Mouse (Mus musculus) c-Kit-positive CD71-positive TER-119-negative erythroid progenitor cells, embryonic 14.5 days (primary cell): Measurements from ENCODE around the gene Mbnl3.

Experiments
- DNase-seq: peaks from one replicate; pipeline ENCODE4 v3.0.0-alpha.2; 2013; ENCODE audit warnings: low read depth

Gene Mbnl3

DNA sequence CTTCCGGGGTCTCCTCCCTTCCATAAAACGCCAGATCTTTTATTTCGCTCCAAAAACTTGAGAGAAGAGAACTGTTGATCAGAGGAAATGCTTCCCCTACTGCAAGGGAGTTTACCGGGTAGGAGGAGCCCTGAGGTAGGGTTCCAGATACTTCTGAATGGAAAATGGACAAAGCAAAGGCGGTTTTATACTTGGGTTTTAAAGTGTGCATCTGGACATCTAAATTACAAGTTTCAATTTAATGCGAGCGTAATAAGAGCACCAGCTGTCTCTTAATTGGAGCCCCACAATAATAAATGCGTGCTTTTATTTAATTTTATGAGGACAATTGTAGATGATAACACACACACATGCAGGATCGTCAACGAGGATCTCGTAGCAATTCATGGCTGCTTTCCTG lies at the start of gene Mbnl3:
Mbnl3 (minus strand) TSS at position 101 of the 400 bp plus-strand sequence.
- DNase-seq = peak; percentile 8

DNA sequence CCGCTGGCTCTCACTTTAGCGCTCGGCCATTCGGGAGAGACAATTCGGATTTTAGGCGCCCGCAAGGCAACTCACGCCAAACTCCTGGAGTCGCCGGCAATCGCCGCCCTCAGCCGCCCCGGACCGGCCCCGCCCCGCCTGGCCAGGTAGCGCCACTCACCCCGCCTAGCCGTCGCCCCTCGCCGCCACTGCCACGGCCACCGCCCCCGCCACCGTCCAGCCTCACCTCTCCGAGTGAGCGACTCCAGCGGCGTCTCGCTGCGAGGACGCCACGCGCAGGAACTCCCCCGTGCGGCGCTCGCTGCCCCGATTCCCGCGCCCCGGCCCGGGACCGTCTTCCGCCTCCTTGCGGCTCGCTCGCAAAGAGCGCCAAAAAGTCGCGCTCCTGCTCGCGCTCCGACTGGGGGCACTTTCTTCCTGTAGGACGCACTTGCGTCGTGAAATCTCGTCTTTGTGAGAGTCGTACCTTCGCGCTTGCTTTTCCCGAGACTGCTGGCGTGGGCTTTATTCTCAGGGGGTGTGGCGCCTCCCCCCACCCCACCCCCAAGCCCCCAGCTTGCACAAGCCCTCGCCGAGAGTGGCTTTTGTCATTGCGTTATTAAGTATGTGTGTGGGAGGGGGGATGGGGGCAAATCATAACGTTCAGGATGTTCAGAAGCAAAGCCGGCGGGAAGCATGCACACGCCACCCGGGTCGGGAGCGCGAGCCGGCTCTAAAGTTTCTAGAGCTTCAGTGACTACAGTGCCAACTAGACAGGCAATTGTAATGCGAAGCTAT lies 596 bp downstream of the Mbnl3 start:
- peak; percentile 17 for DNase-seq

DNA sequence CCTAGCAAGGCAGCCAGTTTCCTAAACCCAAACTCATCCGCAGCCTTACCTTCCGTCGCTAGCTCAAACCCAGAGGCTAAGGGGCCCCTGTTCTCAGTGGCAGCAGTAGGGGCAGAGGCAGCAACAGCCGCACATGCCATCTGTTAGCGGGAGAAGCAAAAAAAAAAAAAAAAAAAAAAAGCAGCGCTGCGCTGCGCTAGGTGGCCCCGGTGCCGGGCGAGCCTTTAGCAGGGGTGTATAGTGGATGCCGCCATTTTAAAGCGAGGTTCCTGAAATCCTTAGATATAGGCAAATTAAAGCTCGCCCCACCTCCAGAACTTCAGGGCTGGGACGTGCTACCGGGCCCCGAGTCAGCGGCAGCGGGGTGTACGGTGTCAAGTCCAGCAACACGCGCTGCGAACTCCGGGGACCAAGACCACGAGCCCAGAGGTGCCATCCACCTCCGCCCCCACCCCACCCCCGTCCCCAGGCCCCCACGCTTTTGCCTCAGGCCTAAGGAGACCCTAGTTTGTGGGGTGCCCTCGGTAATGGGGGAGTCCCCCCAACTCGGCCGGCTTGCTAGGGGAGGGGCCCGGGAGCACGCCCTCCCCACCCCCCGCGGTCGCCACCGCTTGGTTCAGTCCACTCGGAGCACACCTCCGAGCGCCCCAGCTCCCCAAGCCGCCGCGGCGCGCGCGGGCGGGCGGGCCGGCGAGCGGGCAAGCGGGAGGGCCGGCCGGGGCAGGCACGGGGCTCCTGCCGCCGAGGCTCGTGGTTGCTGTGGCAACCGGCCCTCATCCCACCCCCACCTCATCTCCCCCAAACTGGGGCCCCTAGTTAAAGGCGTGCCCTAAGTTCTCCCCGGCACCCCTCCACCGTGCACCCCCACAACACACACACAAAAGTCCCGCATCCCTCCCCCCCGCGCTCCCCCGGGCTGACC lies 1.4 kb downstream of the Mbnl3 start:
- peak; percentile 54 for DNase-seq

DNA sequence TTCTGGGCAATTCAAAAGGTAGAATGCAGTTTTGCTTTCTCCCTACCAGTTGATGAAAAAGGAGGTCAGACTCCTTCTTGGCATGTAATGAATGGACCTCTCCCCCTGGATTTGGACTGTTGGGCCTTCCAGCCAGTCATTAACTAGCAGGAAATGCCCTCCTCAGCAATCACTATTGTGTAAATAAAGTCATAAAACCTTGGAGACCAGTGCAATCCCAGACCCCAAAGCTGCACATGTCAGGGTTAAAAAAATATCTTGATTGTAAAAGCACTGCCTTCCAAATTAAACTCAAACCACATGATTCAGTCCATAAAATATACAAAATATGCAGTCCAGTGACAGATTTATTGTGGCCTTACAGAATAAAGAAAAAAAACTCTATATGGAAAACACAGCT lies 9.3 kb downstream of the Mbnl3 start:
- DNase-seq = no peak

DNA sequence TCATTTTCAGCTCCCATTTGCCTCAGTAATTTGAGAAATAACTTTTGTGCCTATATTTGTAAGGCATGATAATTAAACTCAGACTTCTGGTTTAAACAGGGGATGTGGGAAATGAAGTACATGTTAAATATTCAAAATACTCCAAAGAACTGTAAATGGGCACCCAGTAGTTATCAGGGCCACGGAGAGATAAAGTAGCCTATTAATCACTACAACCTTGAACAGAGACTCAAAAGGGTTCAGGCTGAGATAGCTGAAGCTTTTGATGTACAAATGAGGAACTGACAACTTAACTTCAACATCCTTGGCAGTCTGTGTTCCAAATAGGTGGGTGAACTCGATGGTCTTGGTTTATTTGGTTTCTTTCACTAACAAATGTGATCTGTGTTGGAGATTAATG lies 34.4 kb downstream of the Mbnl3 start:
- no peak for DNase-seq

DNA sequence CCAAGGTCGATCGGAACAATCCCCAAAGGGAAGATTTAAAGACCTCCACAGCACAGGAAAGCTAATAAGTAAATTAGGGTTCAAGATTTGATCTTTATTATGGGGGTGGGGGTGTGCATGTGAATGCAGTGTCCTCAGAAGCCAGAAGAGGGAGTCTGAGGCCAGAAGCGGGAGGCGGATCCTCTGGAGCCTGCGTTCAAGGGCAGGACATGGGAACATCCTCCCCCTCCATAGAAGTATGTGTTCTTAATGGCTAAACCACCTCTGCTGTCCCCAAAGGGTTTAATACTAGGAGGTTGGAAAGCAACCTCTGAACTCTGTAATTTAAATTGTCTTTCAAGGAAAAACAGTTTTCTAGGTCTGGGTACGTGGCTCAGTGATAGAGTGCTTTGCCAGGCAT lies 34.9 kb downstream of the Mbnl3 start:
- no peak for DNase-seq

DNA sequence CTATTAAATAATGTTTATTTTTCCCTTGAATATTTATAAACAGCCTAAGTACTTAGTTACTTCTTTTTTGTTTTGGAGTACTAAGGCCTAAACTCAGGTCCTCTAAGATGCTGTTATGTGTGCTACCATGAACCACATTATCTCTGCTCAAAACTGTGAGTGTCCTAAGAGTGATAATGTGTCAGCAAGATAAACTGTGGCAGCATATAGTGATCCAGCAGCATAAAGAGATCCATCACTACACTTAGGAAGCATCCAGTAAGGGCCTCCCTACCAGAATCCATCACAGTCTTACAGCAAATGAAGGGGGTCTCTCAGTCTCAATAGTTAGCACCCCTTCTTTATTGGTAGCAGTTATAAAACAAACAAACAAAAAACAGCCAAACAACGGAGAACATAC lies 35.9 kb downstream of the Mbnl3 start:
- no peak for DNase-seq

DNA sequence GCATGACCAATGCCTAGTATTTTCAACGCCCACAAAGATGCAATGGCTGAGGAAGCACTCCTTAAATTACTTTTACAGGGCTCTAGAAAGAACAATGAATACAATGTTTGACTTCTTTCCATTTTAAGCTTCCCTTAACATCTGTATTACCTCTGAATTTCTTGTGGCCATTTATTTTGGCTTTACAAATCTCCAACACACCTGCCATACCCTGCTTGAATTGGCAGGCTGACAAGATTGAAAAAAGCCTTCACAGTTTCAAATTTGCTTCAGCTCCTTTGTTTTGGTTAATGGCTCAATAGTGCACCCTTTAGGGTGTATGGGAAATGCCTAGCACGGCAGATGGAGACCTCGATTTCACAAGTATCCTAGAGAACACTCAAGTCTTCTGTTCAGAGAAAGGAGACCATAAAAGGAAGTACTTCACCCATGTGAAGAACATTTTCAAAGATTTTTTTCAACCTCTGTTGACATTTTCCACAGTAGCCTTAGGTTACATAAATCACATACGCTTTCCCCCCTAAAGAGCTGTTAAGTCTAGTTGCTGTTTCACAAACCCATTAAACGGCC lies 36.8 kb downstream of the Mbnl3 start:
- no peak for DNase-seq

DNA sequence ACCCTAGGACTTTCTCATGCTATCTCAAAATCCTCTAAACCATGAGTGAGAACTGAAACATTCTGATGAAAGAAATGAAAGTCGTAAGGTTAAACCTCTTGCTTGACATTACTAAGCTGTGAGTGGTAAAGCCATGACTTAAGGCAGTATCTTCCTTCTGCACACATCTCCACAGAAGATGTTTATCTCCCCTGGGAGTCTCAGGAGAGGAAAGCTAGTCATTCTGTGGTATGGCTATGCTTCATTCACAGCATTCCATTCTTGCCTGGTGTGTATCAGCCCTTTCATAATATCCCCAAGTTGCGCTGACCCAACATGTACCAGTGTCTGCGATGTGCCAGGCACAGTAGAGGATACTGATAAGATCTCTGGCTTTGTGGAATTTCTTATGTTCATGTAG lies 38.4 kb downstream of the Mbnl3 start:
- no peak for DNase-seq

DNA sequence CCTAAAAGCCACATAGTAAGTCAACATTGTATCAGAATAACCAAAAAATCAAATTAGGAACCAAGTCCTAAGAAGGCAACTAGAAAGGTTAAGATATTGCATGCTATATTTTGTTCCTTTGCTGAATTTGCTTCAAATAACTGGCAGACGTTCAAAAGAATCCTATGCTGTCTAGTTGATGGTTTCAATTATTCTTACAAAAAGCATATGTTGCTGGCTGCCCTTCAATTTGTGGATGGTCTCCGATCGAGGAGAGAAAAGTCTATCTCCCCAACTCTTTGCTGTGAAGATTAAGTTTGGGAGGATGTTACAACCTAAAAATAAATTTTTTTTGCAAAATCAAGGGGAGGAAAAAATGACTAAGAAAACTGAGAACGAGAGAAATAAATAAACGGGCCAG lies 41.6 kb downstream of the Mbnl3 start:
- no peak for DNase-seq

DNA sequence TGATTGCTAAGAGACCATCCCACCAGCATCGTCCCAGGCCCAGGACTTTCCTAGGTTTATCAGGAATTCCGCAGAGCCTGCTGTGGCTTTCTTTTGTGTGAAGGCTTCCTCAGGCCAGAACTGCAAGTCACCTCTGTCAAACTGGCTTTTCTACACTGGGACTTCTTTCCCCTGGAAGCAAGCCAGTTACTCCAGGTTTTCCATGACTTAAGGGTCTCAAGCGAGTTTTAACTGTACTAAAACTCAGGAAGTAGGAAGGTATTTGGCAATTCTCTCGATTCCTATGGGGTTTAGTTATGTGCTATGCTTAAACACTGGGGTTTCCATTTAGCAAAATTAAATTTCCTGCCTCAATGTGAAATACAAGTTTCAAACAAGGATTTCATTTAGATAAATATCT lies 57.9 kb downstream of the Mbnl3 start:
- no peak for DNase-seq

DNA sequence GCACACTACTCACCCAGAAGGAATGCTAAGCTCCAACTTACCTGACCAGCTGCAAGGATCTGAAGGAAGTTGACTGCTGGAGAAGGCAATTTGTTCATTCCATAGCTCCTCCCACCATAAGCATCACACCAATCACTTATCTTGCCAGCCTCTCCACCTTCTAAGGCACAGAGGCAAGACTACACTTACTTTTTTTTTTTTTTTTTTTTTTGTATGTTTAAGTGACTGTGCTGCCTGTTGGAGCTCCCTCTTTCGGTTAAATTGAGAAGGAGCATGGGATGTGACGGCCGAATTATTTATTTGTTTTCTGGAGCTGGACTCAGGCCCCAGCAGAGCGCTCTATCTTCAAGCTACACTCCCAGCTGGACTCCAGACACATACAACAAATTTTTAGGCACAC lies 60.0 kb downstream of the Mbnl3 start:
- DNase-seq = peak; percentile 30

DNA sequence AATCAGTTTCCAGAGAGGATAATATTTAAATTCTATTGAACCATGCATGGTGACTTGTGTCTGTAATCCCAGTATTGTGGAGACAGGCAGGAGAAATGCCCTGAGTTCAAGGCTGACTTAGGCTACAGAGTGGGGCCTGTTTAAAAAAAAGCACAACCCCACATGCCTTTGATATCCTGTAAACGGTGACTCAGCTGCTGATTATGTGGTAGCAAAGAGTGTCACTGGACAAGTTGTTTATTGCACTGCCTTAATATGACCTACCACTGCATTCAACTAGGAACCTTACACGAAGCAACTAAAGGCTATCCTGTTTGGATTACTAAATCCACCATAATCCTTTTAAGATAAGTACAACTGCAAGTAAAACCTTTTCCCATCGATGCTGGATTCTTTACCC lies 66.3 kb downstream of the Mbnl3 start:
- no peak for DNase-seq

DNA sequence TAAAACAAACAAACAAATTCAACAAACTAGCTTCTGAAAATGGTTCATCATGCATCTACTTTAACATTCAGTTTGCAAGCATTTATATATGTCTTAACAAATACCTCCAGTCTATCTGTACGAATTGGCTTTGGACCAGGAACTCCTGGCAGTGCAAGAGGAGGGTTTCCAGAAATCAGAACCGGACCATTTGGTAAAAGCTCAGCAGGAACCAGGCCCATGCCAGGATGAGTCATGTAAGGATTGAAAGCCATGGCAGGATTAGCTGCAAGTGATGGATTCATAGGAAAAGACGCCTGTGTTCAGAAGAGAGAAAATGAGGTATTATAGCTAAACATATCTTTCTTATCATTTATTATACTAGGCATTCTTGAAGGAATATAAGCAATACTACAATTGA lies 75.0 kb downstream of the Mbnl3 start:
- DNase-seq = no peak

DNA sequence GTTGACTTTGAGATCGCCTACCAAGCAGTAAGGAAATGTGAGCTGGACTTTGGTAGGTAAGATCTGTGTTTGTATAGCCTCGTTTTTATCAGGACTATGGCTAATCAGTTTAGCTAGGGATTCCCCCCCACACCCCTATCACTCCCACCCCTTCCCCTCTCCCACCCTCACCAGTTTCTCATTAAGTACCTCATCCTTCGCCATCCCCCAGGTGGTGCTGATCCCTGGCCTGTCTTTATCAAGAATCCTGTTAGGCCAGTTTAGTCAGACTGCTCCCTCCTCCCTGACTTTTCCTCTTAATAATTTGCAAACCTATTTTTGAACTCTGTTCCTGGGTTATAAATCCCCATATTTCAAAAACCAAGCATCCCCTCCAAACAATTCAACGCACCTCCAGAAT lies 103.6 kb downstream of the Mbnl3 start:
- no peak for DNase-seq

DNA sequence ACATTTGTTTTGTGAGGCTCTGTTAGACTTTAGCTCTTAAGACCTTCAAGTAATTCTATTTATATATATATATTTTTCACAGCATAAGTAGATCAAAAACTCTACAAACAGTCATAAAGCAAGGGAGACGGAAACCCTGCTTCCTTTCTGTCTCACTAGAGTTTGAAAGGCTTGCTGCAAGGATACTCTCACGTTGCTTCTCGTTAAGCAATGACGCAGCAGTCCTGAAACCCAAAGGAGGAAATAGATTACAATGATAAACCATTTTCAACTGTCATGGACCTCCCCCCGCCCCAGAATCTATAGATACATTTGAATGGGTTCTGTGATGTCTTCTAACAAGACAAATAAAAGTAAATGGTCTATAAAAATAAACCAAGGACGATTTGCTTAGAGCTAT lies 121.4 kb downstream of the Mbnl3 start:
- no peak for DNase-seq

DNA sequence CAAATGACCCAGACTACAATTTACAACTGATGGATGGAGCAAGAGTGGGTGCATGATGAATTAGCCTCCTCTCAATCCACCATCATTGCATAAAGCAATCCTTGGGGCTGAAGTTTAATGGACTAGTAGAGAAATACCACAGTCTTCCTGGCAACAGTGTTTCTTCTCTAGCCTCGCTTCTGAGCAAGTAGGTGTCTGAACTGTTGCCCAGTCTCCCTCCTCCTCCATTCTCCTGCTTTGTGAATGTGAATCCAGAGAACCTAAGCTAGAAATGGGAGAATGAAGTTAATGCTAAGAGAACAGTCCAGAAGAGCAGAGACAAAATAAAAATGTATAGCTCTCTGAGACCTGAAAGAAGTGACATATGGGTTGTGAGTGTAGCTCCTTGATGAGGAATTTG lies 122.1 kb downstream of the Mbnl3 start:
- no peak for DNase-seq

DNA sequence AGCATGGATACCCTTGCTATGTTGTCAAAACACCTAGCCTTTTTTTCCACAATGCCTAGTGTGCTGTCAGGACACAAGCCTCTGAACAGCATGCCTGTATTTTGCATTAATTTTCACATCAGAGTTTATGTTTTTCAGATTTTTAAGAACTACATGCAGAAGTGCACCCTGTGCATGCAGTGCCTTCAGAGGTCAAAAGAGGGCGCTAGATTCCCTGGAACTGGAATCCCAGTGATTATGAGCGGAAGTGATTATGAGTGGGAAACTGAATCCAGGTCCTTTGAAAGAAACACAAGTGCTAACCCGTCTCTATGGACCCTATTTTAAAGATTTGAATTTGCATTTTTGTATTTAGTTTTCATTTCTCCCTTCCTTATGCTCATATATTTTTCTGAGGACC lies 129.6 kb downstream of the Mbnl3 start:
- peak; percentile 14 for DNase-seq
